ENCODE assay signal across 12 mouse cellular contexts in the genomic region with DNA sequence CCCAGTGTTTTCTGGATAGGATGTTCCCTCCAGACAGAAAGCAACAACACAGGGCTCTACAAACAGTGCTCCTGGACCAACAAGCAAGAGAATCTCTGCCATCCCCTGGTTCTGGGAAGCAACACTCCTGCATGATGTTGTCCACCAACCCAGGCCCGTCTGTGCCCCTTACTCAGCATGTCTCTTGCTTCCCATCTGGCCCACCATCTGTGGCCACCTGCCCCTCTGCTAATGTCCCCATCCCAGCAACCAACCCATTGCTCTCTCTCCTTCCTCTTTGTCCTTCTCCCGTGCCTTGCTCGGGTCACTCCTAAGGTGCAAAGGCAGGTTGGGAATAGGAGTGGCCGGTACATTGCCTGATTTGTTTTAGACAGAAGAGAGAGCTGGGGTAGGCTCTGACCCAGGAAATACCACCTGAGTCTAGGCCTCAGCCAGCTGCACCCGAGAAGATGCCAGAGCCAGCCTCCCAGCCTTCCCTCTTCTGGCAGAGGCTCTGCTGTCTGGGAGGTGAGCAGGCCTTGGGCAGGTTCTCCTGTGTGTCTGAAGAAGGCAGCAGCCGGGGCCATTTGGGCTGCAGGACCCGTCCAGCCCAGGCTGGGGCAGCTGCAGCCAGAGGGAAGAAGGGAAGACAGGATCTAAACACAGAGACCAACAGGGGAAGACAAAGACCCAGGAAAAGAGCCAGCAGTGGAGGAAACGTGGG. TPM values are rescaled to one million over a fixed set of nuclear protein-coding genes. Genes with fewer than 3 reads are reported as not detected.
A peak's percentile ranks its signal among the peaks of the same experiment; 100 is the strongest.
DNase-seq lines count a peak whose midpoint lies in the region; ATAC-seq and TF ChIP-seq lines count a peak whose summit lies in the region.
"Had no signal": no experiment of that assay in that cellular context is flagged by ENCODE, and none has a peak within 500 bp of the region (broad histone marks: within the 10 kb centered on the region; RNA-seq: fewer than 3 reads in every experiment).

No protein-coding gene starts in this region.

- H3K27me3 ChIP-seq in forebrain, embryonic 13.5 days, result no peaks in the 10 kb centered on the region
- peaks cover 7% of the 10 kb centered on the region for H3K27me3 ChIP-seq in heart, embryonic 11.5 days (ENCODE audit: control insufficient read depth, insufficient read depth, low read length)

- TF ChIP-seq CTCF in layer of hippocampus, adult 2 months (conservative IDR thresholded peaks at IDR 0.05), result no peak

- peaks cover 83% of the 10 kb centered on the region for H3K4me1 ChIP-seq in forebrain, embryonic 13.5 days
- peaks cover under 1% of the 10 kb centered on the region for H3K4me1 ChIP-seq in heart, embryonic 11.5 days (ENCODE audit: control insufficient read depth, insufficient read depth, low read length)

- no peak for DNase-seq in layer of hippocampus, adult 2 months (ENCODE audit: low spot score in 2 of 2)
- no peak for DNase-seq in layer of hippocampus, adult 18-20 months (ENCODE audit: low spot score in 2 of 2)
- peak; percentile 34 for DNase-seq in kidney, postnatal 10 days
- peak; percentile 32 for DNase-seq in retina, embryonic 14.5 days (ENCODE audit: low spot score)
- DNase-seq in testis, postnatal 10 days (ENCODE audit: low spot score), result no peak
- no peak for DNase-seq in thymus, postnatal 0 days (ENCODE audit: low spot score)
- DNase-seq: adrenal gland, postnatal 10 days; heart, postnatal 4 days had no signal

- 17% methylated on average over 8 of the region's 8 CpGs for WGBS in forebrain, embryonic 13.5 days
- WGBS in heart, embryonic 11.5 days (ENCODE audit: insufficient replicate concordance), result 50% methylated on average over 8 of the region's 8 CpGs

- peak; percentile 4 for ATAC-seq in forebrain, embryonic 13.5 days
- no peak for ATAC-seq in heart, embryonic 11.5 days (replicated peaks; ENCODE audit: insufficient number of reproducible peaks, low FRiP score, low TSS enrichment)
- ATAC-seq: CD4-positive, CD25-positive, alpha-beta regulatory T cell, adult 4 months had no signal

- peak overlapping the region; percentile 80 for H3K9ac ChIP-seq in forebrain, embryonic 13.5 days
- H3K9ac ChIP-seq in heart, embryonic 11.5 days (ENCODE audit: low read depth, low read length), result no peak overlapping the region
- H3K9ac ChIP-seq: liver, embryonic 14.5 days had no signal

- H3K36me3 ChIP-seq in forebrain, embryonic 13.5 days (ENCODE audit: poor library complexity, severe bottlenecking), result peaks cover 74% of the 10 kb centered on the region
- H3K36me3 ChIP-seq in heart, embryonic 11.5 days (ENCODE audit: control insufficient read depth, insufficient read depth, low read length), result peaks cover 5% of the 10 kb centered on the region; the same call in 1 of the 2 replicates

- H3K4me3 ChIP-seq in layer of hippocampus, adult 2 months, result peak overlapping the region; percentile 57
- H3K4me3 ChIP-seq in forebrain, embryonic 13.5 days, result peak overlapping the region; percentile 43
- no peak overlapping the region for H3K4me3 ChIP-seq in heart, embryonic 11.5 days (ENCODE audit: low read depth, low read length)

- peak overlapping the region; percentile 69 for H3K27ac ChIP-seq in layer of hippocampus, adult 2 months
- peak overlapping the region; percentile 98 for H3K27ac ChIP-seq in forebrain, embryonic 13.5 days
- H3K27ac ChIP-seq in heart, embryonic 11.5 days (ENCODE audit: low read depth, low read length), result no peak overlapping the region
- H3K27ac ChIP-seq: liver, embryonic 14.5 days had no signal

- peaks cover 18% of the 10 kb centered on the region for H3K9me3 ChIP-seq in forebrain, embryonic 13.5 days (replicated peaks)
- peaks cover 4% of the 10 kb centered on the region; the same call in 1 of the 2 replicates for H3K9me3 ChIP-seq in heart, embryonic 11.5 days (replicated peaks; ENCODE audit: control insufficient read depth, low read length)

- peak overlapping the region; percentile 87 for H3K4me2 ChIP-seq in forebrain, embryonic 13.5 days
- H3K4me2 ChIP-seq in heart, embryonic 11.5 days, result no peak overlapping the region

RNA-seq across cellular contexts. Expression of a gene that starts 5.5 kb away (rescaled TPM):
- 100 to 1,000 TPM; 185 to 201 TPM for total RNA-seq in layer of hippocampus, adult 2 months (2021)
- 100 to 1,000 TPM; 172 to 173 TPM for total RNA-seq in layer of hippocampus, adult 18-20 months (2021)
- polyA plus RNA-seq in forebrain, embryonic 13.5 days (2015; fragmentation: Nextera tagmentation; extraction: Ambion mirVana), result 45.3 and 56.9 TPM in 2 replicates
- polyA plus RNA-seq in heart, embryonic 11.5 days (2014; fragmentation: Nextera tagmentation; extraction: Ambion mirVana), result 3.1 and 3.7 TPM in 2 replicates
- 2.2 and 3.4 TPM in 2 replicates for polyA plus RNA-seq in thymus, postnatal 0 days (2015; fragmentation: Nextera tagmentation; extraction: Ambion mirVana)

RNA-seq across cellular contexts. Expression of a gene that starts 26.2 kb away (rescaled TPM):
- 10 to 100 TPM; 17.5 to 22.2 TPM for total RNA-seq in layer of hippocampus, adult 2 months (2021)
- 10 to 100 TPM; 23.2 to 25.0 TPM for total RNA-seq in layer of hippocampus, adult 18-20 months (2021)
- 68.6 and 68.9 TPM in 2 replicates for polyA plus RNA-seq in forebrain, embryonic 13.5 days (2015; fragmentation: Nextera tagmentation; extraction: Ambion mirVana)
- polyA plus RNA-seq in heart, embryonic 11.5 days (2014; fragmentation: Nextera tagmentation; extraction: Ambion mirVana), result 25.0 and 28.9 TPM in 2 replicates
- polyA plus RNA-seq in thymus, postnatal 0 days (2015; fragmentation: Nextera tagmentation; extraction: Ambion mirVana), result 16.7 and 17.1 TPM in 2 replicates

RNA-seq across cellular contexts. Expression of a gene that starts 35.2 kb away (rescaled TPM):
- total RNA-seq in layer of hippocampus, adult 2 months (2021), result 100 to 1,000 TPM; 198 to 213 TPM
- 100 to 1,000 TPM; 205 to 221 TPM for total RNA-seq in layer of hippocampus, adult 18-20 months (2021)
- polyA plus RNA-seq in forebrain, embryonic 13.5 days (2015; fragmentation: Nextera tagmentation; extraction: Ambion mirVana), result 196 and 205 TPM in 2 replicates
- polyA plus RNA-seq in heart, embryonic 11.5 days (2014; fragmentation: Nextera tagmentation; extraction: Ambion mirVana), result 103 and 114 TPM in 2 replicates
- 122 and 127 TPM in 2 replicates for polyA plus RNA-seq in thymus, postnatal 0 days (2015; fragmentation: Nextera tagmentation; extraction: Ambion mirVana)

RNA-seq across cellular contexts. Expression of a gene that starts 45.1 kb away (rescaled TPM):
- 1 to 10 TPM in 1 of 2 experiments, under 1 TPM in 1; 0.83 to 1.5 TPM for total RNA-seq in layer of hippocampus, adult 2 months (2021)
- total RNA-seq in layer of hippocampus, adult 18-20 months (2021), result under 1 TPM; 0.86 to 0.99 TPM
- not detected in 2 replicates for polyA plus RNA-seq in forebrain, embryonic 13.5 days (2015; fragmentation: Nextera tagmentation; extraction: Ambion mirVana)
- 70.4 and 77.2 TPM in 2 replicates for polyA plus RNA-seq in heart, embryonic 11.5 days (2014; fragmentation: Nextera tagmentation; extraction: Ambion mirVana)
- 0.23 and 0.29 TPM in 2 replicates for polyA plus RNA-seq in thymus, postnatal 0 days (2015; fragmentation: Nextera tagmentation; extraction: Ambion mirVana)
- total RNA-seq: adrenal gland, postnatal 10 days had no signal
- polyA plus RNA-seq: CD4-positive, CD25-positive, alpha-beta regulatory T cell, adult 4 months had no signal

Comparison
In these comparisons a context has a peak if more than half of its experiments do, and no peak if none do; other contexts are left out.
1. DNase-seq: peak in kidney, postnatal 10 days (single experiment) and retina, embryonic 14.5 days (single experiment); none in layer of hippocampus, adult 2 months (0 of 2), layer of hippocampus, adult 18-20 months (0 of 2), testis, postnatal 10 days (single experiment) and thymus, postnatal 0 days (single experiment).